Mouse (Mus musculus) forebrain, embryonic 12.5 days (tissue): ENCODE measurements around the gene Dst. TPM values are rescaled to one million over a fixed set of nuclear protein-coding genes. Genes with fewer than 3 reads are reported as not detected.

Experiments
- ATAC-seq: fragments of 200-750 bp; cut with Nextera tagmentation; 2 replicates; pipeline ENCODE4 v1.8.0; 2017; ENCODE audit warnings: moderate TSS enrichment; ENCODE audit not compliant: low FRiP score
- H3K27ac ChIP-seq: fragments of 300-500 bp; sonication (generic); 2 replicates; pipeline ENCODE4 v1.5.1; 2016; ENCODE audit warnings: mild to moderate bottlenecking
- H3K27me3 ChIP-seq: fragments of 300-500 bp; sonication (generic); 2 replicates; pipeline ENCODE4 v1.6.1; 2016; ENCODE audit warnings: mild to moderate bottlenecking
- H3K36me3 ChIP-seq: fragments of 300-500 bp; sonication (generic); replicated peaks from 2 replicates; pipeline ENCODE4 v1.6.1; 2016; ENCODE audit warnings: mild to moderate bottlenecking
- H3K4me1 ChIP-seq: fragments of 300-500 bp; sonication (generic); 2 replicates; pipeline ENCODE4 v1.6.1; 2016
- H3K4me2 ChIP-seq: fragments of 300-500 bp; sonication (generic); 2 replicates; pipeline ENCODE4 v1.6.1; 2016; ENCODE audit warnings: mild to moderate bottlenecking, moderate library complexity
- H3K4me3 ChIP-seq: fragments of 300-500 bp; sonication (generic); replicated peaks from 2 replicates; pipeline ENCODE4 v1.5.1; 2016; ENCODE audit warnings: mild to moderate bottlenecking
- H3K9ac ChIP-seq: fragments of 300-500 bp; sonication (generic); 2 replicates; pipeline ENCODE4 v1.6.1; 2016; ENCODE audit warnings: mild to moderate bottlenecking
- H3K9me3 ChIP-seq: fragments of 300-500 bp; sonication (generic); 2 replicates; pipeline ENCODE4 v1.6.1; 2016
- WGBS: fragments of 180-500 bp; shearing (Covaris S2); methylation state at CpG from one replicate; pipeline ENCODE4 v1.1.7; 2016; 5-methylcytosine and 5-hydroxymethylcytosine counted together
- polyA plus RNA-seq: library from polyadenylated mRNA; unstranded; fragments of >200 nt; fragmentation: Nextera tagmentation; extraction: Ambion mirVana; gene quantifications from 2 replicates; pipeline ENCODE4 v1.2.1, GENCODE M21; 2016

The Dst gene
- polyA plus RNA-seq, 1 experiment from 2014 or later = 30.8 TPM

DNA sequence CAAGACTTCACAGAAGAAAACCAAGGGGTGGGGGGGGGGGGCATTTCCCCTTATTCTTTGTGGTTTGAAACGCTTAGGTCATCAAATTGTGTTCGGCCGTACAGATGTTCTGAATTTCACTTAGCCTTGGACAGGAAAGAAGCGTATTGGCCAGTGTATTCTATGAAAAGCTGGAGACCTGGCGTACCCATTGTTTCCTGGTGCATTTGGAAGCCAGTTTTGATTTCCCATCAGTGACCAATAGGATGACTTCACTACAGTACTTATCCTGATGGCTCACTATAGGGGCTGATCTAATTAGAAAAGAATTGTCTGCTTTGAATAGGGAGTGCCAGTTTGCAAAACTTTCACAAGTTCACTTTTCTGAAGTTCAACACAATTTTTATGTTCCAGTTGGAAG, 105.5 kb downstream of the Dst start:
- 73% methylated on average over 5 of the region's 5 CpGs for WGBS
- H3K9ac ChIP-seq = no peak overlapping the region
- no peak for ATAC-seq
- H3K9me3 ChIP-seq = no peaks in the 10 kb centered on the region
- H3K27ac ChIP-seq = no peak overlapping the region
- no peak overlapping the region for H3K4me2 ChIP-seq
- H3K4me1 ChIP-seq = peaks cover 21% of the 10 kb centered on the region
- H3K36me3 ChIP-seq = no peaks in the 10 kb centered on the region
- H3K4me3 ChIP-seq = no peak overlapping the region
- H3K27me3 ChIP-seq = peaks cover 9% of the 10 kb centered on the region

DNA sequence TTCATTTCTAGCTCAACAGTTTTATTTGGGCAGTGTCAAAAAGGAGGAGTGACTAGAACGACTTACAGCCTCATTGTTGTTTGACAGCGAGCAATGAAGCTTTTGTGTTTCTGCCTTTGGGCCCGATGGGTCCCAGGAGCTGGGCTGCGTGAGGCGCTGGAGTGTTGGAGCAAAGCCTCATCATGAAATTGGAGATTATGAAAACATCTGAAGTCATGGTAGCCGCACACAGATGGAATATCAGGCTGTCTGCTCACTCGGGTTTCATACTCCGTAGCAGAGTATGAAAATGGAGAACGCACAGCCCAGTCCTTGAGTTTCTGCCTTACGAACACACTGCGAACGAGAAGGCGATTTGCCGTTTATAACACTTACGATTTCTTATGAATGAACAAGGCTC, 108.8 kb downstream of the Dst start:
- Histone ChIP-seq H3K9me3 (no peaks in the 10 kb centered on the region), H3K4me3 (no peak overlapping the region), H3K36me3 (no peaks in the 10 kb centered on the region), H3K4me1 (peaks cover 22% of the 10 kb centered on the region), H3K4me2 (no peak overlapping the region), H3K9ac (no peak overlapping the region), H3K27me3 (no peaks in the 10 kb centered on the region), H3K27ac (no peak overlapping the region)
- 71% methylated on average over 15 of the region's 15 CpGs for WGBS
- no peak for ATAC-seq

DNA sequence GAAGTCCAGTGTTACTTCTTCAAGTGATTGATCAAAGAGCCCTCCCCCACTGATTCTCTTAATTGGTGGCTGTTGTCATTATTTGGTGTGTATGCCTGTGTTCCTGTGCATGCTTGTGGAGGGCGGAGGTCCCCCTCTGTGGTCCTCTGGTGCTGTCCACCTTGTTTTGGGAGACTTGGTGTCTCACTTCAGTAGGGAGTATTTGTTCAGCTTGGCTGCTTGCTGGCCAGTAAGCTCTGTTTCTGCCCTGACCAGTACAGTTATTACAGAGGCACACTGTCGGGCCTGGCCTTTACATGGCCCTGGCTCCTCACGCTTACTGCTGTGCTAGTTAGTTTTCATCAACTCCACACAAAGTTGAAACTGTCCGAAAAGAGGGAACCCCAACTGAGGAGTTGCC, 109.3 kb downstream of the Dst start:
- Histone ChIP-seq H3K36me3 (no peaks in the 10 kb centered on the region), H3K27ac (no peak overlapping the region), H3K9me3 (no peaks in the 10 kb centered on the region), H3K27me3 (no peaks in the 10 kb centered on the region), H3K4me2 (no peak overlapping the region), H3K4me1 (peaks cover 16% of the 10 kb centered on the region), H3K9ac (no peak overlapping the region), H3K4me3 (no peak overlapping the region)
- 91% methylated on average over 4 of the region's 4 CpGs for WGBS
- no peak for ATAC-seq

DNA sequence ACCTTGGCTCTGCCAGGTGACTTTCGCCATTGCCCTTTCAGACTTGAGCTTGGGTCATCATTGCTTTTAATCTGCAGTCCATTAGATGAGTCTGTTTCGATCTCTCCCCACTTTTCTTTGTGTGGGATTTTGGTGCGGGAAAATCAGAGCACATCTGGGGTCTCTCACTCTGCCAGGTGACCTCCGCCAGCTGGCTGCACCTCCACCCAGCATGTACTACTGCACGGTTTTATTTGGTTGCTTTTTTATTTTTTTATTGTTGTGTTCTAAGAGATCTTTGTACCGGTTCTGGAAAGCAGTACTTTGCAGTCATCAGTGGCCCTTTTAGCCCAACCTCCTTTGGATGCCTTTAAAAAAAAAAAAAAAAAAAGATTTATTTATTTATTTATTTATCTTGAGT, 112.6 kb downstream of the Dst start:
- ATAC-seq = no peak
- Histone ChIP-seq H3K9me3 (no peaks in the 10 kb centered on the region), H3K9ac (no peak overlapping the region), H3K27ac (no peak overlapping the region), H3K27me3 (no peaks in the 10 kb centered on the region), H3K4me1 (peaks cover 16% of the 10 kb centered on the region), H3K4me3 (no peak overlapping the region), H3K4me2 (no peak overlapping the region), H3K36me3 (no peaks in the 10 kb centered on the region)
- 82% methylated on average over 6 of the region's 6 CpGs for WGBS

DNA sequence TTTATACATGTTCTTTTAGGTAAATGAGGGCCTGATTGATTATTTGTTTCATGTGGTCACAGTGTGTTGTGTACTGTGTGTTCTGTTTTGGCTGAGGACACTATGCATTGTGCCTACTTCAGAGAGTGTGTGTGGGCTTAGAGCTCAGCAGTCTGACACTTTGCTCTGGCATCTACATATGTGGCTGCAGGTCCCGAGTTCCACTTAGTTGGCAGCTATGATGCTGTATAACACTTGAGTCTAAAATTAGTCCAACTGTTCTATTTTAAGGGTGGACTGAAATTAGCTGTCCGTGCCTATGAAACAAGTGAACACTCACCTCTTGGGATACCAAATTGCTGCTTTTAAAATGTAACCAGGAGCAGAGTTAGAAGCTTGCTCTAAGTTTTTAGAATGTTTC, 113.5 kb downstream of the Dst start:
- Histone ChIP-seq H3K9me3 (no peaks in the 10 kb centered on the region), H3K4me1 (peaks cover 15% of the 10 kb centered on the region), H3K27ac (no peak overlapping the region), H3K27me3 (no peaks in the 10 kb centered on the region), H3K4me3 (no peak overlapping the region), H3K4me2 (no peak overlapping the region), H3K36me3 (no peaks in the 10 kb centered on the region), H3K9ac (no peak overlapping the region)
- 83% methylated on average over 2 of the region's 2 CpGs for WGBS
- no peak for ATAC-seq

DNA sequence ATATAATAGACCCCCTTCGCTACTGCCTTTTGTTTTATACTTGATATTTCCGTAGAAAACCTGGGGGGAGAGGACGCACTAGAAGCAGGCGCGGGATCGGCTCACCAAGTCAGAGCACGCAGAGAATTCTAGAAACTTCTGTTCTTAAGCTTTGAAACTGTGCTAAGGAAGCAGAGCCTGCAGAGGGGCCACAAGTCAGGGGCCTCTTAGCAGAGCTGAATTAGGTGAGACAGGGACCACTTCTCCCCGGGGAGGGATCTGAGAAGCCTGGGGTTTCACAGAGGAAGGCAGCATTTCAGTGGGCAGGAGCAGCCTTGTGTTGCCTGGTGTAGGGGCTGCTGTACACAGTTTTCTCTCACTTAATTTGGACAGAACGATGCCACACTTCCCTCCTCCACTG, 115.1 kb downstream of the Dst start:
- Histone ChIP-seq H3K36me3 (no peaks in the 10 kb centered on the region), H3K4me3 (no peak overlapping the region), H3K4me1 (peaks cover 11% of the 10 kb centered on the region), H3K4me2 (no peak overlapping the region), H3K27ac (no peak overlapping the region; the same call in 1 of the 2 replicates), H3K9ac (no peak overlapping the region), H3K27me3 (no peaks in the 10 kb centered on the region), H3K9me3 (no peaks in the 10 kb centered on the region)
- WGBS = 72% methylated on average over 9 of the region's 9 CpGs
- no peak for ATAC-seq

DNA sequence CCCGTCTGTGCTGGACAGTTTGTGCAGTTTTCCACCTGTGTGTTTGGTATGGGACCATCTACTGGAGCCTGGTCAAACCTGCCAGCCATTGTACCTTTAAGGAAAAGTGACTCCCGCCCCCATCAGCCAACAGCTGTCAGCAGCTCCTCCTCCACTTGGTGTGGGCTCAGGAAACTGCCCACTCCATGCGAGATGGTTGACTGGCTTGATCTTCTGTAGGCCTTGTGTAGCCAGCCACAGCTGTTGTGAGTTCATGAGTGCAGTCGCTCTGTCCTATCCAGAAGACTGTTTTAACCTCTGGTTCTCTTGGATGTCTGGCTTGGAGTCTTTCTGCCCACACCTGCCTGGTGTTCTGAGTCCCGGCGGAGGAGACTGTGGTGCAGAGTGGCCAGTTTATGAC, 117.9 kb downstream of the Dst start:
- no peaks in the 10 kb centered on the region for H3K27me3 ChIP-seq
- no peak overlapping the region for H3K27ac ChIP-seq
- H3K4me2 ChIP-seq = no peak overlapping the region
- WGBS = 86% methylated on average over 6 of the region's 6 CpGs
- H3K4me1 ChIP-seq = peaks cover 5% of the 10 kb centered on the region; the same call in 1 of the 2 replicates
- H3K4me3 ChIP-seq = no peak overlapping the region
- no peak overlapping the region for H3K9ac ChIP-seq
- H3K36me3 ChIP-seq = no peaks in the 10 kb centered on the region
- no peak for ATAC-seq
- H3K9me3 ChIP-seq = no peaks in the 10 kb centered on the region

DNA sequence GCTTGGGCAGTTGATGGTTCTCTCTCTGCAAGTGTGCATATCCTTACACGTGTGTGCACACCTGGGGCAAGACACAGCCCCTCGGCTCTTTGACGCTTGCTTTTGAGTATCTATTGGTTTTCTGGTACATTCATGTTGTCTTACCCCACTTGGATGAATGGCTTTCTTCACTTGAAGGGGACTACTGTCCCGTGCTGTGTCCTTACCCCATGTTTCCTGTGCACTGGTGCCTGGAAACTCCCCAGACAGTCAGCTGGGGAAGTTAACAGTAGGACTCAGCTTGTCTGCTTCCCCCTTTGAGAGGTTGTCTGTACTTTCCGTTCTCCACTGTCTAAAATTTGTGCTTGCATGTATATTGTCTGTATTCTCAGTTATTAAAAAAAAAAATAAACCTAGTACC, 120.7 kb downstream of the Dst start:
- 88% methylated on average over 5 of the region's 5 CpGs for WGBS
- no peak for ATAC-seq
- H3K4me1 ChIP-seq = no peaks in the 10 kb centered on the region
- H3K4me2 ChIP-seq = no peak overlapping the region
- H3K36me3 ChIP-seq = no peaks in the 10 kb centered on the region
- no peak overlapping the region for H3K9ac ChIP-seq
- no peaks in the 10 kb centered on the region for H3K27me3 ChIP-seq
- no peak overlapping the region for H3K4me3 ChIP-seq
- H3K27ac ChIP-seq = no peak overlapping the region
- no peaks in the 10 kb centered on the region for H3K9me3 ChIP-seq

DNA sequence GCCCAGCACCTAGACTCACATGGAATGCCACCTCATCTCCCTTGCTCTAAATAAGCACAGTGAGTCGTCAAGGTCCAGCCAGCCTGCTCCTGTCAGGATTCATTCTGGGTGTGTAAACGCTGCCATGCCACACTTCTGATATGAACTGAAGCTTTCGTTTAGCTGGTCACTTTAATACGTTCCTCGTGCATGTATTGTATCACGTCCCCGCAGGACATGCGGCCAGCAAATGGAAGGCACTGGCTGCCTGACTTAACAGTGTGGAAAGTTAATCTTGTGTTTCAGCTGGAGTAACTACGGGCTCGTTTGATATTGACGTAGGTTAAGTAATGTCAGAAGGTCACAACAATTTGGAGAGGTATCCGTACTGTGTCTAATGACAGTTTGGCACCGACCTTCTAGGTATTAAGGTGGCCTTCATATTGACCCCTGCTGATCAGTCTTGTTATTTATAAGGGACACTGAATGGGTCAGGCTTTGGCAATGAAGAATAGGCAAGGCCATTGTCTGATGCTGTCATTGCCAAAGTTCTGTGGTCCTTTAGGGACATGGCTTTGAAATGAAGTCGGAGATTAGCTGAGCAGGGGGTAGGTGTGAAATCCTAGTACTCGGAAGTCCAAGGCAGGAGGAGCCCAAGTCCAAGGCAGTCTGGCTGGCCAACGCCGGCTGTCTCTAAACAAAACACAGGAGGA, 122.5 kb downstream of the Dst start:
- no peak overlapping the region for H3K4me3 ChIP-seq
- whole genome bisulfite sequencing = 86% methylated on average over 17 of the region's 17 CpGs
- no peaks in the 10 kb centered on the region for H3K36me3 ChIP-seq
- no peak for ATAC-seq
- no peaks in the 10 kb centered on the region for H3K27me3 ChIP-seq
- no peaks in the 10 kb centered on the region for H3K9me3 ChIP-seq
- no peak overlapping the region for H3K4me2 ChIP-seq
- H3K9ac ChIP-seq = no peak overlapping the region
- H3K4me1 ChIP-seq = peaks cover 7% of the 10 kb centered on the region
- H3K27ac ChIP-seq = no peak overlapping the region

DNA sequence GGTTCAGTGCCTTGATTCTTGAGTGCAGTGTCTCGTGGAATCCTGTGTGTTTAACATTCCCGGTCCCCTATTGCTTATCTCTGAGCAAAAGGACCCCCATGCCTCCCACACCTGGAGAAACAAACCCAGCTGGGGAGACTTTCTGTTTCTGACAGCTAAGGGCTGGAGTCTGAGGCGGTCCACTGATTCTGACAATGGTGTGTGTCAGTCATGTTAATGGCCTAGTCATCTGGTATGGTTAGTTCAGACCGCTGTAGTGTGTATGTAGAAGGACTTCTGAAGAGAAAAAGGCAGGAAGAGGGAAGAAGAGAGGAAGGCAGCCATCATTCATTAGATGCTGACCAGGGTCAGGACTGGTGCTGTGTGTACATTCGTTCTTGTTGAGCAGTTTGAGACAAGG, 125.0 kb downstream of the Dst start:
- Histone ChIP-seq H3K27me3 (no peaks in the 10 kb centered on the region), H3K36me3 (no peaks in the 10 kb centered on the region), H3K9ac (no peak overlapping the region), H3K4me1 (peaks cover 9% of the 10 kb centered on the region), H3K9me3 (no peaks in the 10 kb centered on the region), H3K27ac (no peak overlapping the region), H3K4me2 (no peak overlapping the region), H3K4me3 (no peak overlapping the region)
- no peak for ATAC-seq
- WGBS = 78% methylated on average over 5 of the region's 5 CpGs

DNA sequence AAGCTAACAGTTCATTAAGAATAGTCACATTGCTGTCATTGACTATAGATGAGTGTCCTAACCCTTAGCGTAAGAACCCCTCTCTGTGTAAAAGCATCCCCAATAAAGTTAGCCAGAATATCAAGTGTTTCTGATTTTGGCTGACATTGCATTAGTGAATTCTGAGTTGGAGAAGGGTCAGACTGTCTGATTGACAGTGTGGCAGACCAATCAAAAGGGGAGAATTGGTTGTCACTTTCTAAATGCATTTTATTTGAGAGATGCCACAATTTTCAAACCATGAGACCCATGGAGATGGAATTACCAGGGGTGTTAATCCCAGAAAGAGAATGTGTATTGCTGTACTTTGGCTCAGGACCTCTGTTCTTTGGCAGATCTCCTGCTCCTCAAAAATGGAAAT, 125.5 kb downstream of the Dst start:
- no peaks in the 10 kb centered on the region for H3K36me3 ChIP-seq
- no peak for ATAC-seq
- 100% methylated on average over 1 of the region's 1 CpGs for WGBS
- H3K27me3 ChIP-seq = no peaks in the 10 kb centered on the region
- no peak overlapping the region for H3K4me3 ChIP-seq
- H3K4me2 ChIP-seq = no peak overlapping the region
- peaks cover 9% of the 10 kb centered on the region for H3K4me1 ChIP-seq
- no peak overlapping the region for H3K9ac ChIP-seq
- H3K27ac ChIP-seq = no peak overlapping the region
- H3K9me3 ChIP-seq = 0 out of 2 replicates have a peak, but pooled peaks cover 1% of the 10 kb centered on the region

DNA sequence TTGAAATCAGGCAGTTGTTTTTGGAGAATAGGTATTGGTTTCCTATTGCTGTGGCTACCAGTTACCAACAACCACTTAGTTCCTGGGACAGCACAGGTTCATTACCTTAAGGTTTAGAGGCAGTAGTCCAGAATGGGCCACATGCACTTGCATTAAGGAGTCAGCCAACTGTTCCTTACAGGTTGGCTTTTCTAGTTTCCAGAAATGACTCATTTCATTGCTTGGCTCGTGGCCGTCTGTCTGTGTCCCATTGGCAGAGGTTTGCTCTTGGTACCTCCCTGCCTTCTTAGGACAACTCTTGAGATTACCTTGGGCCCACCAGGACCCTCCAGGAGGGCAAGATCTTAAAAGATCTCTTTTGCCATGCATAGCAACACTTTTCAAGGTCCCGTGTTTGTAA, 125.9 kb downstream of the Dst start:
- WGBS = 93% methylated on average over 3 of the region's 3 CpGs
- Histone ChIP-seq H3K27me3 (no peaks in the 10 kb centered on the region), H3K4me3 (no peak overlapping the region), H3K36me3 (no peaks in the 10 kb centered on the region), H3K9ac (no peak overlapping the region), H3K9me3 (0 out of 2 replicates have a peak, but pooled peaks cover 3% of the 10 kb centered on the region), H3K27ac (no peak overlapping the region), H3K4me2 (no peak overlapping the region), H3K4me1 (peaks cover 9% of the 10 kb centered on the region)
- no peak for ATAC-seq

DNA sequence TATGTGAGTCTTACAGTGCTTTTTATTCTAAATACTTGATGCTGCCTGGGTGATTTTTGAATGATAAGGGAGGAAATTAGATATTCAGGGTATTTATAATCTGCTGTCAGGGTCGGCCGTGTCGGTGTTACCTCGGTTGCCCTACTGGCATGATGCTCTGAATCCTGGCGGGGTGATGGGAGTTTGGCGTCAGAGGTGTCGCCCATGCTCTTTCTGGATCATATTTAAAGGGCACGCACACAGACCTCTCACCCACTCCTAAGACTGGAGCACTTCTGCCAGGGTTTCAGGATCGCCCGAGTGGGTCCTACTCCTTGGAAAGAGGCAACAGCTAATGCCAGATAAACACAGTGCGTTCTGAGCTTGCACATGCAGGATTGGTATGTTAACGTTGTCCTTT, 128.1 kb downstream of the Dst start:
- H3K4me2 ChIP-seq = no peak overlapping the region
- H3K27ac ChIP-seq = no peak overlapping the region
- H3K9me3 ChIP-seq = 0 out of 2 replicates have a peak, but pooled peaks cover 3% of the 10 kb centered on the region
- no peaks in the 10 kb centered on the region for H3K27me3 ChIP-seq
- peaks cover 13% of the 10 kb centered on the region for H3K4me1 ChIP-seq
- H3K9ac ChIP-seq = no peak overlapping the region
- ATAC-seq = no peak
- no peaks in the 10 kb centered on the region for H3K36me3 ChIP-seq
- H3K4me3 ChIP-seq = no peak overlapping the region
- WGBS = 95% methylated on average over 12 of the region's 12 CpGs
